In the genomic region with DNA sequence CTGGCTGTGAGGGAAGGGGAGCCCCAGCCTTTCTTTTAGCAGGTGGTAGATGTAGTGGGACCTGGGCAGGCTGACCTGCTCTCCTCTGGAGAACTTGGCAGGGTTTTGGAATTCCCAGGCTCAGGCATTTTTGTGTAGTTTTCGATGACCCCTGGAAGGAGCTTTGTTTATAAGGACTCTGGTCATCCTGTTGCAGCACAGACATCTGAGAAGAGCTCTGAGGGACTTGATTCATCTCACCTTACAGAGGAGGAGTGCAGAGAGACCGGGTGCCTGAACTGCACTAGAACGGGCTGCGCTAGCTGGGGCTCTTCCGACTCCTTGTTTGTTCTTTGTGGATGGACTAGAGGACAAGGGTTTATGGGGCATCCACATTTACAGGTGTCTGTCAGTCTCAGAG, we compare ENCODE assay signal across 25 mouse cellular contexts. TPM values are rescaled to one million over a fixed set of nuclear protein-coding genes. Genes with fewer than 3 reads are reported as not detected.
A peak's percentile ranks its signal among the peaks of the same experiment; 100 is the strongest.
DNase-seq lines count a peak whose midpoint lies in the region; ATAC-seq and TF ChIP-seq lines count a peak whose summit lies in the region.
"Had no signal": no experiment of that assay in that cellular context is flagged by ENCODE, and none has a peak within 500 bp of the region (broad histone marks: within the 10 kb centered on the region; RNA-seq: fewer than 3 reads in every experiment).

No protein-coding gene starts in this region.

- ATAC-seq in heart, embryonic 12.5 days (ENCODE audit: insufficient number of reproducible peaks, low FRiP score) = no peak
- ATAC-seq in intestine, embryonic 16.5 days = no peak
- ATAC-seq in intestine, embryonic 15.5 days = no peak
- ATAC-seq: forebrain, embryonic 14.5 days; hindbrain, embryonic 16.5 days; midbrain, embryonic 15.5 days had no signal

- no peak overlapping the region for H3K4me3 ChIP-seq in heart, embryonic 12.5 days
- H3K4me3 ChIP-seq in intestine, embryonic 16.5 days (ENCODE audit: low read length) = no peak overlapping the region
- no peak overlapping the region for H3K4me3 ChIP-seq in intestine, embryonic 15.5 days (replicated peaks)
- no peak overlapping the region for H3K4me3 ChIP-seq in liver, adult 2 months (ENCODE audit: insufficient read depth, low read depth, low read length)
- H3K4me3 ChIP-seq: embryonic facial prominence, embryonic 15.5 days; hindbrain, embryonic 10.5 days; left cerebral cortex, adult 2 months; lung, embryonic 15.5 days; midbrain, embryonic 15.5 days; neural tube, embryonic 13.5 days had no signal

- H3K27me3 ChIP-seq in heart, embryonic 12.5 days (replicated peaks) = no peaks in the 10 kb centered on the region
- no peaks in the 10 kb centered on the region for H3K27me3 ChIP-seq in intestine, embryonic 16.5 days (replicated peaks; ENCODE audit: control insufficient read depth, insufficient read depth, low read length)
- no peaks in the 10 kb centered on the region for H3K27me3 ChIP-seq in intestine, embryonic 15.5 days (replicated peaks)
- H3K27me3 ChIP-seq in liver, adult 2 months (ENCODE audit: control insufficient read depth, insufficient read depth, low read length) = no peaks in the 10 kb centered on the region
- H3K27me3 ChIP-seq: embryonic facial prominence, embryonic 15.5 days; lung, embryonic 15.5 days; midbrain, embryonic 15.5 days; neural tube, embryonic 13.5 days had no signal

- no peak for DNase-seq in heart, postnatal 4 days
- DNase-seq in liver, adult 2 months (ENCODE audit: extremely low read depth, low read depth, low spot score) = peak; percentile 55
- DNase-seq in liver = no peak
- peak; percentile 23 for DNase-seq in yolk sac, embryonic 10.5 days (ENCODE audit: low spot score)
- DNase-seq: adrenal gland, postnatal 25 days; cerebellum, adult 8-10 months; cerebellum, postnatal 36 days; embryo, embryonic 11 days; kidney, adult 11 months; left cerebral cortex, postnatal 4 days; lung, postnatal 36 days; retina, postnatal 1 day; right cerebral cortex, postnatal 25 days had no signal

- no peak for TF ChIP-seq CTCF in liver, adult 2 months (IDR thresholded peaks at IDR 0.05; ENCODE audit: low read depth, low read length)

- H3K27ac ChIP-seq in heart, embryonic 12.5 days (ENCODE audit: poor library complexity, severe bottlenecking) = peak overlapping the region; percentile 18; the same call in 1 of the 2 replicates
- H3K27ac ChIP-seq in intestine, embryonic 16.5 days (ENCODE audit: low read length) = peak overlapping the region; percentile 2; the same call in 1 of the 2 replicates
- no peak overlapping the region for H3K27ac ChIP-seq in intestine, embryonic 15.5 days
- H3K27ac ChIP-seq in liver, adult 2 months (replicated peaks; ENCODE audit: insufficient read depth, low read depth, low read length) = no peak overlapping the region
- H3K27ac ChIP-seq: embryonic facial prominence, embryonic 15.5 days; hindbrain, embryonic 10.5 days; left cerebral cortex, adult 2 months; liver, embryonic 14.5 days; lung, embryonic 15.5 days; midbrain, embryonic 15.5 days; neural tube, embryonic 13.5 days had no signal

- H3K9me3 ChIP-seq in heart, embryonic 12.5 days (replicated peaks) = no peaks in the 10 kb centered on the region
- H3K9me3 ChIP-seq in intestine, embryonic 16.5 days (ENCODE audit: control insufficient read depth, low read length) = no peaks in the 10 kb centered on the region
- no peaks in the 10 kb centered on the region for H3K9me3 ChIP-seq in intestine, embryonic 15.5 days
- H3K9me3 ChIP-seq: embryonic facial prominence, embryonic 15.5 days; hindbrain, embryonic 10.5 days; lung, embryonic 15.5 days; midbrain, embryonic 15.5 days; neural tube, embryonic 13.5 days had no signal

- H3K79me2 ChIP-seq in liver, adult 2 months (ENCODE audit: control insufficient read depth, insufficient read depth, low read length) = peaks cover 69% of the 10 kb centered on the region

- H3K36me3 ChIP-seq in heart, embryonic 12.5 days = no peaks in the 10 kb centered on the region
- H3K36me3 ChIP-seq in intestine, embryonic 16.5 days (ENCODE audit: control insufficient read depth, insufficient read depth, low read length) = no peaks in the 10 kb centered on the region
- no peaks in the 10 kb centered on the region for H3K36me3 ChIP-seq in intestine, embryonic 15.5 days
- no peaks in the 10 kb centered on the region for H3K36me3 ChIP-seq in liver, adult 2 months (ENCODE audit: control insufficient read depth, insufficient read depth, low read length)
- H3K36me3 ChIP-seq: embryonic facial prominence, embryonic 15.5 days; lung, embryonic 15.5 days; midbrain, embryonic 15.5 days; neural tube, embryonic 13.5 days had no signal

- peak overlapping the region; percentile 57; the same call in 1 of the 2 replicates for H3K9ac ChIP-seq in heart, embryonic 12.5 days
- H3K9ac ChIP-seq in intestine, embryonic 16.5 days (ENCODE audit: low read depth, low read length) = 0 out of 2 replicates have a peak overlapping the region, but pooled peaks have one; percentile 32
- no peak overlapping the region for H3K9ac ChIP-seq in intestine, embryonic 15.5 days
- no peak overlapping the region for H3K9ac ChIP-seq in liver, adult 2 months (ENCODE audit: low read depth, low read length)
- H3K9ac ChIP-seq: embryonic facial prominence, embryonic 15.5 days; liver, embryonic 14.5 days; lung, embryonic 15.5 days; midbrain, embryonic 15.5 days; neural tube, embryonic 13.5 days had no signal

- TF ChIP-seq POLR2A in liver, adult 2 months (IDR thresholded peaks at IDR 0.05; ENCODE audit: extremely low read depth, insufficient read depth, low read length) = no peak

- H3K4me2 ChIP-seq in heart, embryonic 12.5 days = no peak overlapping the region
- no peak overlapping the region for H3K4me2 ChIP-seq in intestine, embryonic 16.5 days (ENCODE audit: low read depth, low read length)
- H3K4me2 ChIP-seq in intestine, embryonic 15.5 days (replicated peaks) = no peak overlapping the region
- H3K4me2 ChIP-seq: embryonic facial prominence, embryonic 15.5 days; lung, embryonic 15.5 days; midbrain, embryonic 15.5 days; neural tube, embryonic 13.5 days had no signal

- peaks cover 71% of the 10 kb centered on the region for H3K4me1 ChIP-seq in heart, embryonic 12.5 days (replicated peaks)
- peaks cover 47% of the 10 kb centered on the region for H3K4me1 ChIP-seq in intestine, embryonic 16.5 days (ENCODE audit: control insufficient read depth, insufficient read depth, low read length)
- H3K4me1 ChIP-seq in intestine, embryonic 15.5 days (replicated peaks) = peaks cover 47% of the 10 kb centered on the region
- peaks cover 36% of the 10 kb centered on the region for H3K4me1 ChIP-seq in liver, adult 2 months (ENCODE audit: control insufficient read depth, insufficient read depth, low read length)

- 62% methylated on average over 5 of the region's 5 CpGs for WGBS in heart, embryonic 12.5 days
- 45% methylated on average over 5 of the region's 5 CpGs for WGBS in intestine, embryonic 16.5 days
- 36% methylated on average over 5 of the region's 5 CpGs for WGBS in intestine, embryonic 15.5 days
- WGBS in liver, adult 2 months = 12% methylated on average over 5 of the region's 5 CpGs

RNA-seq across cellular contexts. Expression of a gene that starts 5.9 kb away (rescaled TPM):
- polyA plus RNA-seq in heart, embryonic 12.5 days (2016; fragmentation: Nextera tagmentation; extraction: Ambion mirVana) = 7.3 and 7.9 TPM in 2 replicates
- 100 to 1,000 TPM; 118 to 135 TPM for total RNA-seq in heart, postnatal 4 days (2021)
- polyA plus RNA-seq in intestine, embryonic 16.5 days (2015; fragmentation: Nextera tagmentation; extraction: Ambion mirVana) = 7.1 and 7.3 TPM in 2 replicates
- polyA plus RNA-seq in intestine, embryonic 15.5 days (2015; fragmentation: Nextera tagmentation; extraction: Ambion mirVana) = 8.1 and 8.7 TPM in 2 replicates
- total RNA-seq in liver, adult 2 months (2014; rRNA removed) = 12.2 and 12.6 TPM in 2 replicates
- 10.9 and 13.6 TPM in 2 replicates for polyA plus RNA-seq in liver, adult 2 months (2012; rRNA removed)

RNA-seq across cellular contexts. Expression of a gene that starts 49.1 kb away (rescaled TPM):
- 45.8 and 48.9 TPM in 2 replicates for polyA plus RNA-seq in heart, embryonic 12.5 days (2016; fragmentation: Nextera tagmentation; extraction: Ambion mirVana)
- total RNA-seq in heart, postnatal 4 days (2021) = 10 to 100 TPM; 28.7 to 29.8 TPM
- 67.7 and 71.8 TPM in 2 replicates for polyA plus RNA-seq in intestine, embryonic 16.5 days (2015; fragmentation: Nextera tagmentation; extraction: Ambion mirVana)
- polyA plus RNA-seq in intestine, embryonic 15.5 days (2015; fragmentation: Nextera tagmentation; extraction: Ambion mirVana) = 61.5 and 63.1 TPM in 2 replicates
- 33.1 and 33.9 TPM in 2 replicates for total RNA-seq in liver, adult 2 months (2014; rRNA removed)
- polyA plus RNA-seq in liver, adult 2 months (2012; rRNA removed) = 18.8 and 19.4 TPM in 2 replicates

Comparison
In these comparisons a context has a peak if more than half of its experiments do, and no peak if none do; other contexts are left out.
1. H3K27ac ChIP-seq: peak in heart, embryonic 12.5 days (single experiment) and intestine, embryonic 16.5 days (single experiment); none in intestine, embryonic 15.5 days (single experiment) and liver, adult 2 months (single experiment).
2. H3K9ac ChIP-seq: peak in heart, embryonic 12.5 days (single experiment) and intestine, embryonic 16.5 days (single experiment); none in intestine, embryonic 15.5 days (single experiment) and liver, adult 2 months (single experiment).
3. DNase-seq: peak in liver, adult 2 months (single experiment) and yolk sac, embryonic 10.5 days (single experiment); none in heart, postnatal 4 days (single experiment) and liver (single experiment).